Mouse (Mus musculus): ENCODE results near the gene Slc18a3. TPM values are rescaled to one million over a fixed set of nuclear protein-coding genes. Genes with fewer than 3 reads are reported as not detected.

Gene Slc18a3
- polyA plus RNA-seq, 1 experiment = not detected

DNA sequence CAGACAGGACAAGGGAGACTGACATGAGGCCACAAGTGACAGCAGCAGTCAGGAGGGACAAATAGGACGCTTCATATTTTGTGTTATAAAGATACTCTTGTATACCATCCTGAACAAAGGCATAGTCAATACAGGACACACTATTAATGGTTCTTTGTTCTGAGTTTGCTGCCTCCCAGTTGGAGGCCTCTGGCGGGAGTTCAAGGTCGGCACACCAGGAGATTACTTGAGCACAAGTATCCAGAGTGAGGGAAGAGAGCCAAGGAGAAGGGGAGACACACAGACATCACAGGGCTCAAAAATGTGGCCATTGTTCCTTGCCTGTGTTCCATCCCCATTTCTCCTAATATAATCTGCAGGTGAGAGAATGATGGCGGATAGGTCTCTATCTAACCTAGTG, 42.6 kb upstream of the Slc18a3 start:
- Histone ChIP-seq H3K27me3 (ENCODE audit: control insufficient read depth, insufficient read depth, insufficient read length) (no peaks in the 10 kb centered on the region), H3K36me3 (ENCODE audit: control insufficient read depth, insufficient read depth) (no peaks in the 10 kb centered on the region), H3ac (ENCODE audit: control insufficient read depth, insufficient read length, low read depth) (no peak overlapping the region), H3K4me3 (ENCODE audit: insufficient read depth, poor library complexity, severe bottlenecking) (no peak overlapping the region), H3K79me3 (ENCODE audit: low read depth) (no peaks in the 10 kb centered on the region), H3K79me2 (ENCODE audit: control insufficient read depth, insufficient read depth) (no peaks in the 10 kb centered on the region)
- no peak for TF ChIP-seq MAX (IDR thresholded peaks at IDR 0.05)
- TF ChIP-seq CEBPB (IDR thresholded peaks at IDR 0.05; ENCODE audit: low read depth) = no peak
- no peak for TF ChIP-seq CTCF (IDR thresholded peaks at IDR 0.05; ENCODE audit: control insufficient read depth, insufficient read depth, insufficient read length)
- no peak for TF ChIP-seq MYOD1 (IDR thresholded peaks at IDR 0.05; ENCODE audit: control insufficient read depth, insufficient read length, low read depth)
- TF ChIP-seq MYOG (IDR thresholded peaks at IDR 0.05; ENCODE audit: control insufficient read depth, extremely low read depth, insufficient read length) = no peak
- no peak for TF ChIP-seq USF1 (IDR thresholded peaks at IDR 0.05; ENCODE audit: low read depth)
- TF ChIP-seq FOSL1 (IDR thresholded peaks at IDR 0.05; ENCODE audit: insufficient read depth, low read length, poor library complexity, severe bottlenecking) = no peak

- no peak overlapping the region for H3K4me3 ChIP-seq (ENCODE audit: insufficient read depth, poor library complexity, severe bottlenecking)
- H3K79me2 ChIP-seq (ENCODE audit: control insufficient read depth, insufficient read depth) = no peaks in the 10 kb centered on the region
- TF ChIP-seq MYOD1 (IDR thresholded peaks at IDR 0.05; ENCODE audit: control insufficient read depth, insufficient read length, low read depth) (peak; percentile 16), MAX (IDR thresholded peaks at IDR 0.05) (peak; percentile 84), USF1 (IDR thresholded peaks at IDR 0.05; ENCODE audit: low read depth) (no peak)
- no peaks in the 10 kb centered on the region for H3K79me3 ChIP-seq (ENCODE audit: low read depth)
- no peaks in the 10 kb centered on the region for H3K36me3 ChIP-seq (ENCODE audit: control insufficient read depth, insufficient read depth)
- no peak overlapping the region for H3ac ChIP-seq (ENCODE audit: control insufficient read depth, insufficient read length, low read depth)
- H3K27me3 ChIP-seq (ENCODE audit: control insufficient read depth, insufficient read depth, insufficient read length) = no peaks in the 10 kb centered on the region
Measured at GRCm38 (mm10) chr14:32506329-32506728, 41.7 kb upstream of the Slc18a3 start.

DNA sequence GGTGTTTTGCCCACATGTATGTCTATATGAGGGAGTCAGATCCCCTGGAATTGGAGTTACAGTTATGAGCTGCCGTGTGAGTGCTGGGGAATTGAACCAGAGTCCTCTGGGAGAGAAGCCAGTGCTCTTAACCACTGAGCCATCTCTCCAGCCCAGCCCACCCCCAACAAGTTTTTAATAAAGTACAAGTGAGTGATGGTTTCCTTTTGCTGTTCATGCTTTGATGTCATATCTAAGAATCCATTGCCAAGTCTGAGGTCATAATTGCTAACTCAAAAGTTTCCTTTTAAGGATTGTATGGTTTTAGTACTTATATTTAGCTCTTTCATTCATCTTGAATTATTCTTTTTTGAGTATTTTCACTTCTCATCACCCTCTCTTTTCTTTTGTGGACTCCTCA, 39.2 kb upstream of the Slc18a3 start:
- no peaks in the 10 kb centered on the region for H3K79me2 ChIP-seq (ENCODE audit: control insufficient read depth, insufficient read depth)
- no peaks in the 10 kb centered on the region for H3K79me3 ChIP-seq (ENCODE audit: low read depth)
- no peaks in the 10 kb centered on the region for H3K27me3 ChIP-seq (ENCODE audit: control insufficient read depth, insufficient read depth, insufficient read length)
- no peak overlapping the region for H3K4me3 ChIP-seq (ENCODE audit: insufficient read depth, poor library complexity, severe bottlenecking)
- TF ChIP-seq MAX (IDR thresholded peaks at IDR 0.05) (no peak), CTCF (IDR thresholded peaks at IDR 0.05; ENCODE audit: control insufficient read depth, insufficient read depth, insufficient read length) (no peak), CEBPB (IDR thresholded peaks at IDR 0.05; ENCODE audit: low read depth) (no peak), MYOG (IDR thresholded peaks at IDR 0.05; ENCODE audit: control insufficient read depth, extremely low read depth, insufficient read length) (no peak), FOSL1 (IDR thresholded peaks at IDR 0.05; ENCODE audit: insufficient read depth, low read length, poor library complexity, severe bottlenecking) (no peak), USF1 (IDR thresholded peaks at IDR 0.05; ENCODE audit: low read depth) (no peak), MYOD1 (IDR thresholded peaks at IDR 0.05; ENCODE audit: control insufficient read depth, insufficient read length, low read depth) (no peak)
- H3ac ChIP-seq (ENCODE audit: control insufficient read depth, insufficient read length, low read depth) = no peak overlapping the region
- H3K36me3 ChIP-seq (ENCODE audit: control insufficient read depth, insufficient read depth) = no peaks in the 10 kb centered on the region

GRCm38 (mm10) chr14:32502764-32503688, 38.4 kb upstream of the Slc18a3 start:
- Histone ChIP-seq H3K36me3 (ENCODE audit: control insufficient read depth, insufficient read depth) (no peaks in the 10 kb centered on the region), H3K79me3 (ENCODE audit: low read depth) (no peaks in the 10 kb centered on the region), H3K4me3 (ENCODE audit: insufficient read depth, poor library complexity, severe bottlenecking) (no peak overlapping the region), H3K79me2 (ENCODE audit: control insufficient read depth, insufficient read depth) (no peaks in the 10 kb centered on the region), H3K27me3 (ENCODE audit: control insufficient read depth, insufficient read depth, insufficient read length) (no peaks in the 10 kb centered on the region), H3ac (ENCODE audit: control insufficient read depth, insufficient read length, low read depth) (no peak overlapping the region)
- TF ChIP-seq MYOG (IDR thresholded peaks at IDR 0.05; ENCODE audit: control insufficient read depth, extremely low read depth, insufficient read length) (no peak), USF1 (IDR thresholded peaks at IDR 0.05; ENCODE audit: low read depth) (no peak), MYOD1 (IDR thresholded peaks at IDR 0.05; ENCODE audit: control insufficient read depth, insufficient read length, low read depth) (no peak), FOSL1 (IDR thresholded peaks at IDR 0.05; ENCODE audit: insufficient read depth, low read length, poor library complexity, severe bottlenecking) (no peak), MAX (IDR thresholded peaks at IDR 0.05) (no peak), CEBPB (IDR thresholded peaks at IDR 0.05; ENCODE audit: low read depth) (no peak), CTCF (IDR thresholded peaks at IDR 0.05; ENCODE audit: control insufficient read depth, insufficient read depth, insufficient read length) (no peak)

DNA sequence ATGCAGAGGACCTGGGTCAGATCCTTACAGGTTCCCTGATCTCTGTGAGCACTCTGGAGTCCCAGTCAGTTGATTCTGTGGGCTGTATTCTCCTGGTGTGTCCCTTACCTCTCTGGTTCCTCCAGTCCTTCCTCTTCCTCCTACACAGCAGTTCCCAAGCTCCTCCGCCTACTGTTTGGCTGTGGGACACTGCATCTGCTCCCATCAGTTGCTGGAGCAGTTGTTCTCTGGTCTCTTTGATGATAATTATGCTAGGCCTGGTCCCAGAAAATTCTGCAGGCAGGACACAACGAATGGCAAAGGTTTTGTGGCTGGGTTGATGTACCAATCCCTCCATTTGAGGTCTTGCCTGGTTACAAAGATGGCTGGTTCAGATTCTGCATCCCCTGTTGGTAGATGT, 36.7 kb upstream of the Slc18a3 start:
- no peak for TF ChIP-seq CEBPB (IDR thresholded peaks at IDR 0.05; ENCODE audit: low read depth)
- TF ChIP-seq MYOG (IDR thresholded peaks at IDR 0.05; ENCODE audit: control insufficient read depth, extremely low read depth, insufficient read length) = no peak
- H3K79me3 ChIP-seq (ENCODE audit: low read depth) = no peaks in the 10 kb centered on the region
- H3K4me3 ChIP-seq (ENCODE audit: insufficient read depth, poor library complexity, severe bottlenecking) = no peak overlapping the region
- H3K79me2 ChIP-seq (ENCODE audit: control insufficient read depth, insufficient read depth) = no peaks in the 10 kb centered on the region
- no peaks in the 10 kb centered on the region for H3K27me3 ChIP-seq (ENCODE audit: control insufficient read depth, insufficient read depth, insufficient read length)
- no peak overlapping the region for H3ac ChIP-seq (ENCODE audit: control insufficient read depth, insufficient read length, low read depth)
- H3K36me3 ChIP-seq (ENCODE audit: control insufficient read depth, insufficient read depth) = no peaks in the 10 kb centered on the region

Measured in C2C12 (cell line).